Mouse (Mus musculus): ENCODE data around the gene Dzip1l. TPM values are rescaled to one million over a fixed set of nuclear protein-coding genes. Genes with fewer than 3 reads are reported as not detected.

The Dzip1l gene
- polyA plus RNA-seq, 2 experiments, result 0.38 to 0.39 TPM

DNA sequence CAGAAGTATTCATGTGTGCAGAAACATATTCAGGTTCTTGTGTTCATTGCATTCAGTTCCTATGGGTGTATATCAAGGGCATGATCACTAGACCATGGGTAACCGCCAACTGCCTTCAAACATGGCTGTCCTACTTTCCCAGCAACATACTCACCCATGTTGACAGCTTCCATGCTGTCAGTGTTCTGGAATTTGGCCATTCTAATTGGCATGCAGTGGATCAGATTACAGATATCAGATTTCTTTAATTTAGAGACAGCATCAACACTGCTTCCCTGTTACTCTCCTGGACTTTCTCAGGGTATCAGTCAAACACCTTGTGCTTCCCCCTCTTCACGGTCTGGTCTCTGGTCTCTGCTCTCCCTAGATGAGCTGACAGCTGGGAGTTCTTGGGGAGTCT lies 25.7 kb upstream of the Dzip1l start:
- H3K4me1 ChIP-seq (replicated peaks; ENCODE audit: control insufficient read depth in 2 of 2, insufficient read depth in 2 of 2, low read length in 1 of 2), result no peaks in the 10 kb centered on the region
- no peaks in the 10 kb centered on the region for H3K9me3 ChIP-seq (ENCODE audit: control insufficient read depth, low read length)
- H3K9ac ChIP-seq (replicated peaks), result no peak overlapping the region
- no peak for ATAC-seq (ENCODE audit: insufficient read depth)
- TF ChIP-seq CTCF (IDR thresholded peaks at IDR 0.05; ENCODE audit: low read depth) (no peak), EP300 (IDR thresholded peaks at IDR 0.05; ENCODE audit: low read depth) (no peak)
- no peaks in the 10 kb centered on the region for H3K27me3 ChIP-seq (ENCODE audit: control insufficient read depth, insufficient read depth, low read length)
- 61% methylated on average over 2 of the region's 2 CpGs for WGBS (ENCODE audit: insufficient replicate concordance)
- no peaks in the 10 kb centered on the region for H3K36me3 ChIP-seq (replicated peaks; ENCODE audit: control insufficient read depth, insufficient read depth, low read depth)
- no peak for DNase-seq (ENCODE audit: low read depth in 3 of 3, low spot score in 3 of 3)
- H3K4me2 ChIP-seq (ENCODE audit: low read depth), result no peak overlapping the region
- H3K4me3 ChIP-seq (ENCODE audit: insufficient read depth in 1 of 2, low read depth in 2 of 2, low read length in 2 of 2), result no peak overlapping the region
- no peak overlapping the region for H3K27ac ChIP-seq

DNA sequence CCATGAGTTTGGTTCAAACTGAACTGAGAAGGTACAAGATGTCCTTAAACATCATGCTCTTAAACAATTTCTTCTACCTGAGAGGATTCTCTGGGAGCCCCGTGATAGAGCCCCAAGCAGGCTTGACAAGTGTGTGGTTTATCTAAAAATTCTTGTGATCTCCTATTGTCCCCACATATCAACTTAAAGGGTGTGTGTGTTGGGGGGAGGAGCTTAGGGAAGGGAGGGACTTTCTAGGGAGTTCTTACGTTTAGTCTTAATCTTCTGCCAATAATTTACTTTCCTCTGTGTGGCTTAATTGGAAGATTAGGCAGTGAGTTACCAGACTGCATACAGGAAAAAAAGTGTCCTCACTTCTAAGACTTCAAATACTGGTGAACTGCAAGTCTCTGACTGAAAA lies 17.1 kb upstream of the Dzip1l start, which contains the start of gene A4gnt:
TSS of gene A4gnt (plus strand) at position 301 of the 400 bp plus-strand sequence.
- DNase-seq (ENCODE audit: low read depth in 3 of 3, low spot score in 3 of 3), result no peak
- no peaks in the 10 kb centered on the region for H3K4me1 ChIP-seq (replicated peaks; ENCODE audit: control insufficient read depth in 2 of 2, insufficient read depth in 2 of 2, low read length in 1 of 2)
- no peaks in the 10 kb centered on the region for H3K27me3 ChIP-seq (ENCODE audit: control insufficient read depth, insufficient read depth, low read length)
- H3K9me3 ChIP-seq (ENCODE audit: control insufficient read depth, low read length), result no peaks in the 10 kb centered on the region
- H3K27ac ChIP-seq, result no peak within 1 kb of the TSS
- no peak within 1 kb of the TSS for H3K9ac ChIP-seq (replicated peaks)
- no peak for TF ChIP-seq CTCF (IDR thresholded peaks at IDR 0.05; ENCODE audit: low read depth)
- no peak for TF ChIP-seq EP300 (IDR thresholded peaks at IDR 0.05; ENCODE audit: low read depth)
- ATAC-seq (ENCODE audit: insufficient read depth), result no peak
- no peak within 1 kb of the TSS for H3K4me3 ChIP-seq (ENCODE audit: insufficient read depth in 1 of 2, low read depth in 2 of 2, low read length in 2 of 2)
- H3K36me3 ChIP-seq (replicated peaks; ENCODE audit: control insufficient read depth, insufficient read depth, low read depth), result no peaks in the 10 kb centered on the region
- H3K4me2 ChIP-seq (ENCODE audit: low read depth), result no peak within 1 kb of the TSS
- 7% methylated on average over 2 of the region's 2 CpGs for WGBS (ENCODE audit: insufficient replicate concordance)

DNA sequence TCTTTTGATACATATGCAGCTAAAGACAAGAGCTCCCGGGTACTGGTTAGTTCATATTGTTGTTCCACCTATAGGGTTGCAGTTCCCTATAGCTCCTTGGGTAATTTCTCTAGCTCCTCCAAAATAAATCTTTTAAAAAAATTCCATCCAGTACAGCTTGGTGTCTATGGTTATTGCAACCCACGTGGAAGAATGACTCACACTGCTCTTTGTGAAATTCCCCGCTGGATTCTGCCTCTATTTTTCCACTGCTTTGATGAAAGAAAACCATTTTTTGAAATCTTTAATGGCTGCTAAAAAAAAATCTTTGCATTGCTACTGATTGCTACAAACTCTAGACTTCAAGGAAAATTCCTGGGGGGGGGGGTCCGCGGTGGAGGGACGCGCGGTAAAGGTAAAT lies 9.6 kb upstream of the Dzip1l start:
- Histone ChIP-seq H3K9ac (replicated peaks) (no peak overlapping the region), H3K4me1 (replicated peaks; ENCODE audit: control insufficient read depth in 2 of 2, insufficient read depth in 2 of 2, low read length in 1 of 2) (no peaks in the 10 kb centered on the region), H3K27ac (no peak overlapping the region), H3K4me3 (ENCODE audit: insufficient read depth in 1 of 2, low read depth in 2 of 2, low read length in 2 of 2) (no peak overlapping the region), H3K4me2 (ENCODE audit: low read depth) (no peak overlapping the region), H3K9me3 (ENCODE audit: control insufficient read depth, low read length) (no peaks in the 10 kb centered on the region), H3K27me3 (ENCODE audit: control insufficient read depth, insufficient read depth, low read length) (no peaks in the 10 kb centered on the region), H3K36me3 (replicated peaks; ENCODE audit: control insufficient read depth, insufficient read depth, low read depth) (no peaks in the 10 kb centered on the region)
- no peak for TF ChIP-seq CTCF (IDR thresholded peaks at IDR 0.05; ENCODE audit: low read depth)
- no peak for TF ChIP-seq EP300 (IDR thresholded peaks at IDR 0.05; ENCODE audit: low read depth)
- ATAC-seq (ENCODE audit: insufficient read depth) (no peak), DNase-seq (ENCODE audit: low read depth in 3 of 3, low spot score in 3 of 3) (no peak)
- WGBS (ENCODE audit: insufficient replicate concordance), result 78% methylated on average over 7 of the region's 8 CpGs

DNA sequence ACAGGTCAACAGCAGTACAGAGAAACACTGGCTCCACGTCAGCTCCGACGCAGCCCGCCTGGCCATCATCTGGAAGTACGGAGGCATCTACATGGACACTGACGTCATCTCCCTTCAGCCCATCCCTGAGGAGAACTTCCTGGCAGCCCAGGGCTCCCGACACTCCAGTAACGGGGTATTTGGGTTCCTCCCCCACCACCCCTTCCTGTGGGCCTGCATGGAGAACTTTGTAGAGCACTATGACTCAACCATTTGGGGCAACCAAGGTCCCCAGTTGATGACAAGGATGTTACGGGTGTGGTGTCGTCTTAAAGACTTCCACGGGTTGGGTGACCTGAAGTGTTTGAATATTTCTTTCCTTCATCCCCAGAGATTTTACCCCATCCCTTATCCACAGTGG lies 9.1 kb upstream of the Dzip1l start:
- WGBS (ENCODE audit: insufficient replicate concordance), result 72% methylated on average over 11 of the region's 11 CpGs
- DNase-seq (ENCODE audit: low read depth in 3 of 3, low spot score in 3 of 3), result no peak

GRCm38 (mm10) chr9:99622034-99622433 lies 7.3 kb upstream of the Dzip1l start:
- H3K4me2 ChIP-seq (ENCODE audit: low read depth), result no peak overlapping the region
- DNase-seq (ENCODE audit: low read depth in 3 of 3, low spot score in 3 of 3) (no peak), ATAC-seq (ENCODE audit: insufficient read depth) (no peak)
- no peak overlapping the region for H3K9ac ChIP-seq (replicated peaks)
- no peaks in the 10 kb centered on the region for H3K9me3 ChIP-seq (ENCODE audit: control insufficient read depth, low read length)
- no peak overlapping the region for H3K4me3 ChIP-seq (ENCODE audit: insufficient read depth in 1 of 2, low read depth in 2 of 2, low read length in 2 of 2)
- no peaks in the 10 kb centered on the region for H3K27me3 ChIP-seq (ENCODE audit: control insufficient read depth, insufficient read depth, low read length)
- WGBS (ENCODE audit: insufficient replicate concordance), result 42% methylated on average over 1 of the region's 1 CpGs
- no peaks in the 10 kb centered on the region for H3K4me1 ChIP-seq (replicated peaks; ENCODE audit: control insufficient read depth in 2 of 2, insufficient read depth in 2 of 2, low read length in 1 of 2)
- no peak overlapping the region for H3K27ac ChIP-seq
- TF ChIP-seq EP300 (IDR thresholded peaks at IDR 0.05; ENCODE audit: low read depth) (no peak), CTCF (IDR thresholded peaks at IDR 0.05; ENCODE audit: low read depth) (no peak)
- no peaks in the 10 kb centered on the region for H3K36me3 ChIP-seq (replicated peaks; ENCODE audit: control insufficient read depth, insufficient read depth, low read depth)

More for the DNA sequence above, 9.1 kb upstream of the Dzip1l start:
- Histone ChIP-seq H3K9ac (replicated peaks) (no peak overlapping the region), H3K36me3 (replicated peaks; ENCODE audit: control insufficient read depth, insufficient read depth, low read depth) (no peaks in the 10 kb centered on the region), H3K9me3 (ENCODE audit: control insufficient read depth, low read length) (no peaks in the 10 kb centered on the region), H3K27me3 (ENCODE audit: control insufficient read depth, insufficient read depth, low read length) (no peaks in the 10 kb centered on the region), H3K27ac (no peak overlapping the region), H3K4me2 (ENCODE audit: low read depth) (no peak overlapping the region), H3K4me1 (replicated peaks; ENCODE audit: control insufficient read depth in 2 of 2, insufficient read depth in 2 of 2, low read length in 1 of 2) (no peaks in the 10 kb centered on the region), H3K4me3 (ENCODE audit: insufficient read depth in 1 of 2, low read depth in 2 of 2, low read length in 2 of 2) (no peak overlapping the region)
- no peak for ATAC-seq (ENCODE audit: insufficient read depth)
- TF ChIP-seq CTCF (IDR thresholded peaks at IDR 0.05; ENCODE audit: low read depth) (no peak), EP300 (IDR thresholded peaks at IDR 0.05; ENCODE audit: low read depth) (no peak)

All from liver, embryonic 14.5 days (tissue).